Mouse (Mus musculus): ENCODE data around the gene Vat1. TPM values are rescaled to one million over a fixed set of nuclear protein-coding genes. Genes with fewer than 3 reads are reported as not detected.
"Not testable (repeated sequence)": the region's sequence is repeated elsewhere in the genome, so short reads cannot be mapped to it uniquely, and the experiment has no call there.

Gene Vat1
- polyA plus RNA-seq, 1 experiment, result 0.80 TPM

GRCm38 (mm10) chr11:101479171-101479635, 13.2 kb upstream of the Vat1 start:
- Histone ChIP-seq H3K4me1 (ENCODE audit: control insufficient read depth) (peaks cover 20% of the 10 kb centered on the region), H3K36me3 (ENCODE audit: control insufficient read depth) (no peaks in the 10 kb centered on the region), H3K9me3 (ENCODE audit: control insufficient read depth, low read length) (no peaks in the 10 kb centered on the region), H3K4me3 (replicated peaks) (no peak overlapping the region), H3K27me3 (ENCODE audit: control insufficient read depth) (peaks cover 6% of the 10 kb centered on the region)
- TF ChIP-seq GATA1 (IDR thresholded peaks at IDR 0.05; ENCODE audit: low read length) (no peak), TAL1 (IDR thresholded peaks at IDR 0.05; ENCODE audit: low read length) (no peak)

- no peak overlapping the region for H3K4me3 ChIP-seq (replicated peaks)
- TF ChIP-seq GATA1 (IDR thresholded peaks at IDR 0.05; ENCODE audit: low read length), result no peak
- no peak for TF ChIP-seq TAL1 (IDR thresholded peaks at IDR 0.05; ENCODE audit: low read length)
- H3K9me3 ChIP-seq (ENCODE audit: control insufficient read depth, low read length), result no peaks in the 10 kb centered on the region
- peaks cover 10% of the 10 kb centered on the region for H3K27me3 ChIP-seq (ENCODE audit: control insufficient read depth)
- H3K36me3 ChIP-seq (ENCODE audit: control insufficient read depth), result no peaks in the 10 kb centered on the region
- H3K4me1 ChIP-seq (ENCODE audit: control insufficient read depth), result peaks cover 11% of the 10 kb centered on the region
Measured at GRCm38 (mm10) chr11:101477552-101478211, 11.7 kb upstream of the Vat1 start.

- H3K4me1 ChIP-seq (ENCODE audit: control insufficient read depth), result peaks cover 11% of the 10 kb centered on the region
- H3K27me3 ChIP-seq (ENCODE audit: control insufficient read depth), result peaks cover 15% of the 10 kb centered on the region
- H3K4me3 ChIP-seq (replicated peaks), result no peak overlapping the region
- H3K36me3 ChIP-seq (ENCODE audit: control insufficient read depth), result no peaks in the 10 kb centered on the region
- no peak for TF ChIP-seq GATA1 (IDR thresholded peaks at IDR 0.05; ENCODE audit: low read length)
- no peak for TF ChIP-seq TAL1 (IDR thresholded peaks at IDR 0.05; ENCODE audit: low read length)
- no peaks in the 10 kb centered on the region for H3K9me3 ChIP-seq (ENCODE audit: control insufficient read depth, low read length)
Measured at GRCm38 (mm10) chr11:101477194-101477551, 11.1 kb upstream of the Vat1 start.

GRCm38 (mm10) chr11:101476361-101476760, 10.3 kb upstream of the Vat1 start:
- not testable (repeated sequence) for H3K4me3 ChIP-seq (replicated peaks); H3K4me1 ChIP-seq (ENCODE audit: control insufficient read depth); H3K9me3 ChIP-seq (ENCODE audit: control insufficient read depth, low read length); H3K36me3 ChIP-seq (ENCODE audit: control insufficient read depth)
- peaks cover 22% of the 10 kb centered on the region for H3K27me3 ChIP-seq (ENCODE audit: control insufficient read depth)

- TF ChIP-seq GATA1 (IDR thresholded peaks at IDR 0.05; ENCODE audit: low read length) (no peak), TAL1 (IDR thresholded peaks at IDR 0.05; ENCODE audit: low read length) (no peak)
- H3K27me3 ChIP-seq (ENCODE audit: control insufficient read depth), result peaks cover 42% of the 10 kb centered on the region
- H3K36me3 ChIP-seq (ENCODE audit: control insufficient read depth), result no peaks in the 10 kb centered on the region
- H3K4me1 ChIP-seq (ENCODE audit: control insufficient read depth), result peaks cover 2% of the 10 kb centered on the region; the same call in 1 of the 2 replicates
- no peak overlapping the region for H3K4me3 ChIP-seq (replicated peaks)
- no peaks in the 10 kb centered on the region for H3K9me3 ChIP-seq (ENCODE audit: control insufficient read depth, low read length)
Measured at GRCm38 (mm10) chr11:101474298-101474697, 8.3 kb upstream of the Vat1 start.

GRCm38 (mm10) chr11:101473686-101474085, 7.7 kb upstream of the Vat1 start:
- H3K27me3 ChIP-seq (ENCODE audit: control insufficient read depth), result peaks cover 42% of the 10 kb centered on the region
- H3K36me3 ChIP-seq (ENCODE audit: control insufficient read depth); H3K4me3 ChIP-seq (replicated peaks); H3K4me1 ChIP-seq (ENCODE audit: control insufficient read depth); H3K9me3 ChIP-seq (ENCODE audit: control insufficient read depth, low read length): not testable (repeated sequence)

- TF ChIP-seq TAL1 (IDR thresholded peaks at IDR 0.05; ENCODE audit: low read length), result no peak
- no peak for TF ChIP-seq GATA1 (IDR thresholded peaks at IDR 0.05; ENCODE audit: low read length)
- H3K9me3 ChIP-seq (ENCODE audit: control insufficient read depth, low read length), result no peaks in the 10 kb centered on the region
- peaks cover 56% of the 10 kb centered on the region for H3K27me3 ChIP-seq (ENCODE audit: control insufficient read depth)
- H3K4me1 ChIP-seq (ENCODE audit: control insufficient read depth), result peaks cover 16% of the 10 kb centered on the region
- no peak overlapping the region for H3K4me3 ChIP-seq (replicated peaks)
- no peaks in the 10 kb centered on the region for H3K36me3 ChIP-seq (ENCODE audit: control insufficient read depth)
Measured at GRCm38 (mm10) chr11:101472336-101472735, 6.3 kb upstream of the Vat1 start.

GRCm38 (mm10) chr11:101471926-101472325, 5.9 kb upstream of the Vat1 start:
- TF ChIP-seq TAL1 (IDR thresholded peaks at IDR 0.05; ENCODE audit: low read length) (no peak), GATA1 (IDR thresholded peaks at IDR 0.05; ENCODE audit: low read length) (no peak)
- H3K9me3 ChIP-seq (ENCODE audit: control insufficient read depth, low read length), result no peaks in the 10 kb centered on the region
- no peaks in the 10 kb centered on the region for H3K36me3 ChIP-seq (ENCODE audit: control insufficient read depth)
- H3K4me3 ChIP-seq (replicated peaks), result no peak overlapping the region
- H3K27me3 ChIP-seq (ENCODE audit: control insufficient read depth), result peaks cover 60% of the 10 kb centered on the region
- peaks cover 20% of the 10 kb centered on the region for H3K4me1 ChIP-seq (ENCODE audit: control insufficient read depth)

GRCm38 (mm10) chr11:101470206-101470605, 4.2 kb upstream of the Vat1 start:
- peaks cover 77% of the 10 kb centered on the region for H3K27me3 ChIP-seq (ENCODE audit: control insufficient read depth)
- no peak for TF ChIP-seq TAL1 (IDR thresholded peaks at IDR 0.05; ENCODE audit: low read length)
- no peak for TF ChIP-seq GATA1 (IDR thresholded peaks at IDR 0.05; ENCODE audit: low read length)
- H3K4me3 ChIP-seq (replicated peaks), result no peak overlapping the region
- H3K36me3 ChIP-seq (ENCODE audit: control insufficient read depth), result no peaks in the 10 kb centered on the region
- peaks cover 36% of the 10 kb centered on the region for H3K4me1 ChIP-seq (ENCODE audit: control insufficient read depth)
- H3K9me3 ChIP-seq (ENCODE audit: control insufficient read depth, low read length), result no peaks in the 10 kb centered on the region

GRCm38 (mm10) chr11:101469155-101469554, 3.1 kb upstream of the Vat1 start:
- peaks cover 44% of the 10 kb centered on the region for H3K4me1 ChIP-seq (ENCODE audit: control insufficient read depth)
- no peaks in the 10 kb centered on the region for H3K9me3 ChIP-seq (ENCODE audit: control insufficient read depth, low read length)
- no peak overlapping the region for H3K4me3 ChIP-seq (replicated peaks)
- TF ChIP-seq GATA1 (IDR thresholded peaks at IDR 0.05; ENCODE audit: low read length) (no peak), TAL1 (IDR thresholded peaks at IDR 0.05; ENCODE audit: low read length) (no peak)
- H3K36me3 ChIP-seq (ENCODE audit: control insufficient read depth), result no peaks in the 10 kb centered on the region
- H3K27me3 ChIP-seq (ENCODE audit: control insufficient read depth), result peaks cover 88% of the 10 kb centered on the region
